Mouse (Mus musculus) left cerebral cortex, postnatal 10 days (tissue): ENCODE results near the gene Osbpl9. TPM values are rescaled to one million over a fixed set of nuclear protein-coding genes. Genes with fewer than 3 reads are reported as not detected.

Experiments used
- DNase-seq, 2 experiments: peaks; one replicate each; pipeline ENCODE4 v3.0.0; 2021 to 2022; ENCODE audit warnings: low spot score in 2 of 2, mixed read lengths in 1 of 2; ENCODE audit errors: extremely low spot score in 1 of 2
- intact Hi-C: fragments of 180-260 bp; cut with DNase I; formaldehyde crosslinking; loops from one replicate; pipeline ENCODE4 v1.15.1; 2025
- total RNA-seq, 2 experiments: library from RNA; stranded (reverse); gene quantifications; 2 replicates each; pipeline ENCODE4 v1.2.3; 2021

Osbpl9 gene
- total RNA-seq, 2 experiments from 2014 or later = 59.8 to 61.0 TPM

- intact Hi-C loops = no loop called here
- no peak for DNase-seq
These were observed 52.7 kb downstream of the Osbpl9 start for GRCm38 (mm10) chr4:109149411-109149810.

DNA sequence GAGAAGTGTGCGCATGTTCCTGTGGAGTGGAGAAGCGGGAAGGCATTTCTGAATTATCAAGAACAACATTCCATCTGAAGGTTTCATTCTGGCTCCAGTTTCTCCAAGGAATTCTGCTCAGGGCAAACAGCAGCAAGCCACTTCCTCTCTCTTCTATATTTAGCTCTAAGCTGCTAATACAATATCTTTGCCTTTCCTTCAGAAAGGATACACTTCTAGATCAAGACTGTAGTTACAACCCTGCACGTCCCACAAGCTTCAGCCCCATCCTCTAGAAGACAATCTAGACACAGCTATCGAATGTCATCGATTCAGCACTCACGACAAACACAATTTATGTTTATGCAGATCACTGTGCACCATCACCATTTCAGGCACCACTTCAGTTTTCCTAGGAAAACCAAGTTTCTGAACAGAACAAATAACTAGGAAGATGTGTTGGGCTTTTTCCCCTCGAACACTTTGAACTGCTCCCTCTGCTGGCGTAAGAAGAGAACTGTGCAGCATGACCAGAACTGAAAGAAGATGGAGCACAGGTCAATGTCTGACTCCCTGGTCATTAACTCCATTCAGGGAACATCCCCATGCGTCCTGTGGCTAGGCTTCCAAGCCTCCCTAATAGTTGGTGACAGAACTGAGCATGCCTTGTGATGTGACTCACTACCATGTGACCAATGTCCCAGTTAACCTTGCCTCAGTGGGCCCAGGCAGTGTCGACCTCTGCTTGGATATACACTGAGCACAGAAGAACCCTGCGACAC, 54.6 kb downstream of the Osbpl9 start:
- DNase-seq = peak; percentile 35 to 53

GRCm38 (mm10) chr4:109143091-109143490, 59.0 kb downstream of the Osbpl9 start:
- intact Hi-C loops = no loop called here
- DNase-seq = no peak

More for the DNA sequence above, 54.6 kb downstream of the Osbpl9 start:
- intact Hi-C loops = no loop called here

GRCm38 (mm10) chr4:109138551-109138950, 63.5 kb downstream of the Osbpl9 start:
- intact Hi-C loops = no loop called here
- DNase-seq = no peak

DNA sequence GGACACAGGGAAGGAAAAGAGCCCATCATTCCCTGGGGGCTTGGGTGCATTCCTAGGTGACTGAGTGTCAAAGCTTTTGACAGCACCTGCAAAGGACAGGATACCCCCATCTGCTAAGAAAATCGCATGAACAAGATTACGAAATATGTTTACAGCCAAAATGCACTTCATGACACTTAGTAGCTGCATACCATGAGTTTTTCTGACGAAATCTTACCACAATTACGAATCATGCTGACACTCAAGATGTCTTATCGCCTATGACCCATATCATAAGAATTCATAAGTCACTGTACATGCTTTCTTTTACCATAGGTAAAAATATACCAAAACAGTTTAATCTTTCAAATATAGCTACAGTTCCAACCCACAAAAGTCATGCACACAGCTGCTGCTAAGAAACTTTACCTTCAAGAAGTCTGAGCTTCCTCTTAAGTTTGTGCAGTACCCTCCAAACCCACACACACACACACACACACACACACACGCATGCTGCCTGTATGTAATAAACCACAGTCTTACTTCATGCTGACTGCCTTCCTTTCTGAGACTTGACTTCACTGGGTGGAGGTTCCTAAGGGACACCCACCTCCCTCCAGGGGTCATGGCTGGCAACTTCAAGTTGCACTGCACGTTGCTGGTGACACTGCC, 65.5 kb downstream of the Osbpl9 start:
- intact Hi-C loops = no loop called here

DNA sequence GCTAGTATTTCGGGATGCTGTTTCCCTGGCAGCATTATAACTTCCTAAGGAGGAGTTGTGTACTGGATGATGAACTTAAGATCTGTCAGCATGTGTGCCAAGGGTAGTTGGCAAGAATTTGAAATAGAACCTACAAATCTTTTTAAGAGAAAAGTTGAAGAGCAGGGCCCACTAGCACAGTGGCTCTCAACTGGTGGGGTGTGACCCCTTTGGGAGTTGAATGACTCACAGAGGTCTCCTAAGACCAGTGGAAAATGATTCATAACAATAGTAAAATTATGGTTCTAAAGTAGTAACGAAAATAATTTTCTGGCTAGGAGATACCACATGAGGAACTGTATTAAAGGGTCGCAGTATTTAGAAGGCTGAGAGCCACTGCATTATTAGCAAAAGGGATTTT, 67.1 kb downstream of the Osbpl9 start:
- no peak for DNase-seq
- intact Hi-C loops = no loop called here

More for the DNA sequence above, 65.5 kb downstream of the Osbpl9 start:
- no peak for DNase-seq

GRCm38 (mm10) chr4:109131256-109131872, 70.7 kb downstream of the Osbpl9 start:
- intact Hi-C loops = no loop called here

GRCm38 (mm10) chr4:109128971-109129370, 73.1 kb downstream of the Osbpl9 start:
- intact Hi-C loops = no loop called here

More at GRCm38 (mm10) chr4:109131256-109131872, 70.7 kb downstream of the Osbpl9 start:
- no peak for DNase-seq

DNA sequence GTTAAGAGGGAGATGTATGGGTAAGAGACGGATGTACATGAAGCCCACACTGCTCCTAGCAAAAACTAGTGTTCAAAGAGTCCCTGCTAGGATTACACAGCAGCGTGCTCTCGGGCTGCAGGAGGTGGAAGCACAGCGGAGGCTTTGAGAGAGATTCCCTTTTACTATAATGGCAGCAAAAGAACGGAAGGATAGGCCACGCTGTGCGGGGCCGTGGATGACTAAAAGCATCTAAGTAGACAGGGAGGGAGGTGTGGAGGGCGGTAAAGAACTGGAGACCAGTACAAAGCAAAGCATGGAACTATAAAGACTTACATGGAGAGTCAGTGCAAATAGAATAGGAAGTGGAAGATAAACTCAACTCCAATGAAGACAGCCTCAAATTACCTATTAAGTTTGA, 74.1 kb downstream of the Osbpl9 start:
- no peak for DNase-seq
- intact Hi-C loops = no loop called here

More at GRCm38 (mm10) chr4:109128971-109129370, 73.1 kb downstream of the Osbpl9 start:
- no peak for DNase-seq

GRCm38 (mm10) chr4:109126834-109127564, 75.1 kb downstream of the Osbpl9 start:
- intact Hi-C loops = no loop called here
- DNase-seq = no peak

DNA sequence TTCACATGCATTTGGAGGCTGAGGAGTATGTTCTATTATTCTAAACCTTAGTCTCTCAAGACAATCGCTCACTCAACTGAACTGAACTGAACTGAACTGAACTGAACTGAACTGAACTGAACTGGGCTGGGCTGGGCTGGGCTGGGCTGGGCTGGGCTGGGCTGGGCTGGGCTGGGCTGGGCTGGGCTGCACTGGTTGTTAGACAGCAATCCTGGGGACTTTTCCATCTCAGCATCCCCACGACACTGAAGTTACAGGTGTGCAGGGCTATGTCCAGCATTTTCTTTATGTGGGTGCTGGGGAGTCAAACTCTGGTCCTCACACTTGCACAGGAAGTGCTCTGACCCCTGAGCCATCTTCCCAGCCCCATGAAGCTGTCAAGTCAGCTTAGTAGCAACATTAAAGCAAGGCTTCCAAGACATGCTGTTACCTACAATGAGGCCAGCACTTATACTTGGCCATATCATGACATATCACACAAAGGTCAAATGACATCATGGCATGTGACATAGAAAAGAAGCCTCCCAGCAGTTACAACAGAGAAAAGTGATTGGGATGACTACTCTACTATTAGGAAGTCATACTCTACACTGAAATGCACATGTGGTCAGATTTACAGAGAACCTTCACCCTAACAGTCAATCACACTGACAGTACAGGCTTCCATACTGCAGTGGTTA, 76.2 kb downstream of the Osbpl9 start:
- no peak for DNase-seq
- intact Hi-C loops = no loop called here

GRCm38 (mm10) chr4:109122830-109123555, 79.1 kb downstream of the Osbpl9 start:
- intact Hi-C loops = no loop called here
- DNase-seq = no peak

GRCm38 (mm10) chr4:109120735-109121134, 81.3 kb downstream of the Osbpl9 start:
- no peak for DNase-seq
- intact Hi-C loops = no loop called here

DNA sequence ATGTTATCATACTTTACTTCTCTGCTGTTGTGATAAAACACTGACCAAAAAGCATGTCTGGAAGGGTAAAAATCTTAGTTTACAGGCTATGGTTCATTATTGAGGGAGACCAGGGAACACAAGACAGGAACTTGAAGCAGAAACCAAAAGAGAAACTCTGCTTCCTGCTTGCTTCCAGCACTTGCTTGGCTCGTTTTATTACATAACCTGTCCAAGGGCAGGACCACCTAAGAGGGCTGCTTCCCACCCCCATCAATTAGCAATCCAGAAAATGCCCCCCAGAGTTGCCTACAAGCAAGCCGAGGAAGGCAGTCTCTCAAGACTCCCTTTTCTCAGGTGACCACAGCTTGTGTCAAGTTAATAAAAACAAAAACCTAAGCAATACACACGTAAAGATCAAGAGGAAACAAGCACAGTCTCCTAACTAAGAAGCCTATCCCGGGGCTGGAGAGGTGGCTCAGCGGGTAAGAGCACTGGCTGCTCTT, 82.4 kb downstream of the Osbpl9 start:
- no peak for DNase-seq
- intact Hi-C loops = no loop called here

- intact Hi-C loops = no loop called here
- DNase-seq = peak in 1 of 2 experiments; percentile 30
These were observed 83.8 kb downstream of the Osbpl9 start for GRCm38 (mm10) chr4:109118327-109118659.

- intact Hi-C loops = no loop called here
- DNase-seq = peak; percentile 61 to 97
These were observed 84.3 kb downstream of the Osbpl9 start for GRCm38 (mm10) chr4:109117596-109118326.

DNA sequence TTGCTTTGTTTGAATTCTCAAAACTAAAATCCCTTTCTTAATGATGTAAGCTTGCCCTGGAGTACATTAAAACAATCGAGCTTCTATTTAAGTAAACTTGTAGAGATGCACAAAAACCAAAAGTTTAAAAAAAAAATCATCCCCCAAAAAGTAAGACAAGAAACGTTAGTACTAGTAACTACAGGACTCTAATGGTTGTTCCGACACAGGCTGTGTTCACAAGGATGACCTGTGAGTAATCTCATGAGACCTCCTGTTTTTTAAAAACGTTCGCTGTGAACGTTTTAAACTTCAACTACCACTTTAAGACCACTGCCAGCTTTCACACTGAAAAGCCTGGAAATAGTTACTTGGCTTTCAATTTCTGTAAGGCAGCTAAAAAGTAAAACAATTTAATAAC, 85.1 kb downstream of the Osbpl9 start:
- intact Hi-C loops = no loop called here
- DNase-seq = no peak
